Mouse (Mus musculus) left cerebral cortex, adult 2 months (tissue): ENCODE measurements around the gene Zbtb3. TPM values are rescaled to one million over a fixed set of nuclear protein-coding genes. Genes with fewer than 3 reads are reported as not detected.

Experiments
- DNase-seq, 2 experiments: peaks; one replicate each; pipeline ENCODE4 v3.0.0; 2021 to 2022; ENCODE audit warnings: low spot score in 2 of 2, mixed read lengths in 1 of 2; ENCODE audit errors: extremely low spot score in 1 of 2
- H3K27ac ChIP-seq: fragments of 200-600 bp; 2 replicates; pipeline ENCODE4 v1.8.1; 2022
- H3K4me3 ChIP-seq: fragments of 200-600 bp; 2 replicates; pipeline ENCODE4 v1.8.1; 2022
- CTCF ChIP-seq: fragments of 200-600 bp; IDR thresholded peaks from 2 replicates; pipeline ENCODE4 v1.8.1; 2022; ENCODE audit warnings: antibody characterized with exemption, mild to moderate bottlenecking, moderate library complexity
- intact Hi-C: fragments of 180-260 bp; cut with DNase I; formaldehyde crosslinking; loops from one replicate; pipeline ENCODE4 v1.15.1; 2025
- total RNA-seq, 2 experiments: library from RNA; stranded (reverse); gene quantifications; 2 replicates each; pipeline ENCODE4 v1.2.3; 2021

Zbtb3 gene
- total RNA-seq, 2 experiments from 2014 or later, result 5.3 to 6.7 TPM

DNA sequence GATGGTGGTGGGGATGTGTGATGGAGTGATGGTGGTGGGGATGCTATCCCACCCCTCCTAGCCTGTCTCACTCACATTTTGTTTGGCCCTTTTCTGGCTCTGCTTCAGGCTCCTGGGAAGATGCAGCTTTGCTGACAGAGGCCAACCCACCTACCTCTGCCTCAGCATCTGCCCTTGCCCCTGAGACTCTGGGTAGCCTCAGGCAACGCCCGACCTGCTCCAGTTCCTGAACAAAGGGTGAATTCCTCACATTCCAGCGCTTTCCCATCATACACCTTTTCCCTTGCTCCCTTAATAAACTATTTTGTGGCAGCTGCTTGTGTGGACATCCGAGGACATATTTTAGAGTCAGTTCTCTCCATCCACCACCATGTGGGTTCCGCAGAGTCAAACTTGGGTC lies 46.0 kb downstream of the Zbtb3 start:
- TF ChIP-seq CTCF, result no peak
- intact Hi-C loops, result no loop called here
- H3K4me3 ChIP-seq, result no peak overlapping the region
- DNase-seq, result no peak
- no peak overlapping the region for H3K27ac ChIP-seq

DNA sequence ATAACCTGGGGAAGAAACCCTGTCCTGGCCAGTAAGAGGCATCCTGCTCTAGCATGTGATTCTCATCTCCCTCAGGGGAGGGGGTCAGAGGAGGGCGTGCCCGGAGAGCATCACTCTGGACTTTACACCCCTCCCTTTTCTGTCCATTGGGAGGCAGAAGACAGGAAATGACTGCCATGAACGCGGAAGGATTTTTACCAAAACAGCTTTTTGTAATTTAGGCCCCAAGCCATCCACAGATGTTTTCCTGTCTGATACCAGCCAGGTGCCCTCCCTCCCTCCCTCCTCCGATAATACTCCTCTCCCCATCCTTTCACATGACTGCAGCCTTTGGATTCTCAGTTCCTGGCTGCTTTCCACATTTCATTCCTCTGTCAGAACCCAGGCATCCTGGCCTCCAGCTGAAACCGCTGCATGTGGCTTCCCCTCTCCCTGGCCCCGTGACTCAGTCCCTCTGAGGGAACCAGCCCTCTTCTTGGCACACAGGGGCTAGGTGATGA lies 48.1 kb downstream of the Zbtb3 start, which contains the start of gene Lrrn4cl:
Gene Lrrn4cl, plus strand, starts transcription at position 367 of the 500 bp plus-strand sequence.
- TF ChIP-seq CTCF, result no peak
- DNase-seq, result no peak
- Histone ChIP-seq H3K4me3 (no peak within 1 kb of the TSS), H3K27ac (peak within 1 kb of the TSS; percentile 26; the same call in 1 of the 2 replicates)
- intact Hi-C loops, result no loop called here

DNA sequence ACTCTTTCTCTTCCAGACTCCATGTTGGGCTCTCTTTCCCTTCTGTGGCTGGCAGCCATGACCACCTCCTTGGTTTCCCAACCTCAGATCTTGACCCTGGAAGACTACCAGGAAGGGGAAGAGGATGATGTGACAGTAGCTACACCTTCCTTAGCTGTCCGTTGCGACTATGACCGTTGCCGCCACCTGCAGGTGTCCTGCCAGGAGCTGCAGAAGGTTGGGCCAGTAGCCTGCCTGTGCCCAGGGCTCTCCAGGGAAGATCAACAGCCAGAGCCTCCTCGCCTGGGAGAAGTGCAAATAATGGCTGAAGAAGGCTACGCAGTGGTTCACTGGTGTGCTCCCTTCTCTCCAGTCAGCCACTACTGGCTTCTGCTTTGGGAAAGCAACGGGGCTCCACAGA lies 49.3 kb downstream of the Zbtb3 start:
- intact Hi-C loops, result no loop called here
- Histone ChIP-seq H3K4me3 (no peak overlapping the region), H3K27ac (peak overlapping the region; percentile 75)
- TF ChIP-seq CTCF, result no peak
- DNase-seq, result no peak

DNA sequence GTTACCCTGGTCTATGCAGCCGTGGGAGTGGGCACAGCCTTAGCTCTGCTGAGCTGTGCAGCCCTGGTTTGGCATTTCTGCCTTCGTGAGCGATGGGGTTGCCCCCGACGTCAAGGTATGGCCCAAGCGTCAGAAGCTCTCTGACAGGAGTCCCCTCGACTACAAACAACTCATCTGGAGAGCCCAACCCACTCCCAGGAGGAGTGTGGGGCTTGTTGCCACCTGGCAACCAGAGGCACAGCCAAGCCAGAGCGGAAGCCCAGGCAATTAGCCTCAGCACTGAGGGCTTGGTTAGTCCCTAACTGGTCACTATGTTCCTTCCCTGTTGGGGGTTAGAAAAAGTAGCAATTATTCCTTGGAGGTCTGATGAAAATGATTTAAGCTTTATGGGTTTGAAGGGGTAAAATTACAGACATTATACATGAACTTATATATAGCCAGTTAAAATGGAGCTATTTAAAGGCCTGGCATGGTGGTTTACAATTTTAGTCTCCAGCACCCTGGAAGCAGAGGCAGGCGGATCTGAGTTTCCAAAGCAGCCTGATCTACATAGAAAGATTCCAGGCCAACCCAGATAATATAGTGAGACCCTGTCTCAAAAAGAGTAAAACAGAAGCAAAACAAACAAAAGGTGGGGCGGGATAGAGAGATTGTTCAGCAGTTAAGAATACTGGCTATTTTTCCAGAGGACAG lies 50.0 kb downstream of the Zbtb3 start:
- intact Hi-C loops, result no loop called here
- no peak overlapping the region for H3K4me3 ChIP-seq
- TF ChIP-seq CTCF, result no peak
- peak overlapping the region; percentile 75 for H3K27ac ChIP-seq
- DNase-seq, result no peak

DNA sequence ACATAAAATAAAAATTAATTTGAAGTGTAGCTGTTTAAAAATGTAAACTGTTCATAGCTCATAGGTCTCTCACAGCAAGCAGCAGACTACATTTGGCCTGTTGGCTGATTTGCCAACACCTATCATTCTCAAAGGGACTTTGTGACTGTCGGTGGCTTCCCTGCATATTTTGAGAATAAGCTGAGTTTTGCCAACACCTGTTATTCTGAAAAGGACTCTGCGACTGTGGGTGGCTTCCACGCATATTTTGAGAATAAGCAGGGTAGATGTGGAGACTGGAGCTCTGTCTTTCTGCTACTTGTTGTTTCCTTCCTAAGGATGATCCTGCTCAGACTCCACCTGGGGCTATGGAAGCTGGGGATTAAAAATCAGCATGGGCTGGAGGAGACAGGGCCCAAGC lies 50.8 kb downstream of the Zbtb3 start:
- DNase-seq, result no peak
- intact Hi-C loops, result no loop called here
- TF ChIP-seq CTCF, result no peak
- Histone ChIP-seq H3K4me3 (no peak overlapping the region), H3K27ac (peak overlapping the region; percentile 42; the same call in 1 of the 2 replicates)

Other genes with a start within 250 kb of the Zbtb3 start
- 10 to 100 TPM; 12.5 TPM for gene Slc22a8, start 211.3 kb upstream of the Zbtb3 start, total RNA-seq
- gene Slc22a6, start 184.5 kb upstream of the Zbtb3 start, total RNA-seq, result 1 to 10 TPM; 5.2 to 7.3 TPM
- gene Chrm1, start 138.8 kb upstream of the Zbtb3 start, total RNA-seq, result 100 to 1,000 TPM; 152 to 155 TPM
- 100 to 1,000 TPM; 144 to 154 TPM for gene Slc3a2, start 79.2 kb upstream of the Zbtb3 start, total RNA-seq
- 10 to 100 TPM; 48.5 to 53.1 TPM for gene Wdr74, start 66.7 kb upstream of the Zbtb3 start, total RNA-seq
- 1 to 10 TPM; 1.4 to 1.8 TPM for gene 1700092M07Rik, start 61.8 kb upstream of the Zbtb3 start, total RNA-seq
- 10 to 100 TPM; 71.2 to 77.9 TPM for gene Stx5a, start 61.1 kb upstream of the Zbtb3 start, total RNA-seq
- 10 to 100 TPM; 90.2 to 98.8 TPM for gene Nxf1, start 45.5 kb upstream of the Zbtb3 start, total RNA-seq
- gene Tmem223, start 31.6 kb upstream of the Zbtb3 start, total RNA-seq, result 10 to 100 TPM; 63.8 to 66.8 TPM
- 1 to 10 TPM; 8.2 to 8.7 TPM for gene Tmem179b, start 28.1 kb upstream of the Zbtb3 start, total RNA-seq
- gene Taf6l, start 16.1 kb upstream of the Zbtb3 start, total RNA-seq, result 10 to 100 TPM; 13.1 to 14.3 TPM
- 100 to 1,000 TPM in 1 of 2 experiments, 10 to 100 TPM in 1; 96.6 to 105 TPM for gene Polr2g, start 4.0 kb upstream of the Zbtb3 start, total RNA-seq
- 10 to 100 TPM; 34.5 to 36.7 TPM for gene Ttc9c, start 16.8 kb downstream of the Zbtb3 start, total RNA-seq
- gene Hnrnpul2, start 17.5 kb downstream of the Zbtb3 start, total RNA-seq, result 100 to 1,000 TPM; 125 to 129 TPM
- not detected for gene AC129217.1, start 27.2 kb downstream of the Zbtb3 start, total RNA-seq
- gene Bscl2, start 34.9 kb downstream of the Zbtb3 start, total RNA-seq, result 100 to 1,000 TPM; 109 TPM
- 100 to 1,000 TPM; 184 to 198 TPM for gene Gng3, start 36.6 kb downstream of the Zbtb3 start, total RNA-seq
- gene Lrrn4cl, start 48.2 kb downstream of the Zbtb3 start, total RNA-seq, result 1 to 10 TPM in 1 of 2 experiments, under 1 TPM in 1; 0.87 to 1.1 TPM
- 10 to 100 TPM; 86.1 to 94.7 TPM for gene Ubxn1, start 68.9 kb downstream of the Zbtb3 start, total RNA-seq
- gene Uqcc3, start 78.4 kb downstream of the Zbtb3 start, total RNA-seq, result 10 to 100 TPM; 33.1 to 36.2 TPM
- 1 to 10 TPM; 6.5 to 9.3 TPM for gene Lbhd1, start 81.2 kb downstream of the Zbtb3 start, total RNA-seq
- not detected for gene Gm49403, start 81.4 kb downstream of the Zbtb3 start, total RNA-seq
- 10 to 100 TPM; 22.5 to 23.2 TPM for gene 1810009A15Rik, start 86.3 kb downstream of the Zbtb3 start, total RNA-seq
- gene Gm49416, start 86.4 kb downstream of the Zbtb3 start, total RNA-seq, result 1 to 10 TPM; 1.2 to 6.7 TPM
- gene Ints5, start 90.5 kb downstream of the Zbtb3 start, total RNA-seq, result 10 to 100 TPM; 21.7 to 22.9 TPM
- 100 to 1,000 TPM in 1 of 2 experiments, 10 to 100 TPM in 1; 96.4 to 104 TPM for gene Ganab, start 95.5 kb downstream of the Zbtb3 start, total RNA-seq
- 100 to 1,000 TPM; 172 to 173 TPM for gene B3gat3, start 117.8 kb downstream of the Zbtb3 start, total RNA-seq
- 1 to 10 TPM; 5.6 to 7.2 TPM for gene Rom1, start 126.8 kb downstream of the Zbtb3 start, total RNA-seq
- 10 to 100 TPM; 11.0 to 13.7 TPM for gene Eml3, start 127.0 kb downstream of the Zbtb3 start, total RNA-seq
- gene Mta2, start 139.3 kb downstream of the Zbtb3 start, total RNA-seq, result 10 to 100 TPM; 55.5 to 55.6 TPM
- gene Tut1, start 151.3 kb downstream of the Zbtb3 start, total RNA-seq, result 10 to 100 TPM; 21.4 to 22.4 TPM
- 100 to 1,000 TPM; 228 to 236 TPM for gene Eef1g, start 164.5 kb downstream of the Zbtb3 start, total RNA-seq
- gene Ahnak, start 186.7 kb downstream of the Zbtb3 start, total RNA-seq, result 10 to 100 TPM; 22.5 to 32.2 TPM